Mouse (Mus musculus) lung, postnatal 4 days (tissue): ENCODE results near the gene Etfdh.
A peak's percentile ranks its signal among the peaks of the same experiment; 100 is the strongest.
"Not testable (repeated sequence)": the region's sequence is repeated elsewhere in the genome, so short reads cannot be mapped to it uniquely, and the experiment has no call there.

ENCODE experiments used
- DNase-seq, 2 experiments: peaks; one replicate each; pipeline ENCODE4 v3.0.0; 2021

The Etfdh gene

GRCm38 (mm10) chr3:79576865-79577264 lies 52.4 kb downstream of the Etfdh start:
- DNase-seq = no peak

GRCm38 (mm10) chr3:79576468-79576816 lies 52.9 kb downstream of the Etfdh start:
- DNase-seq = no peak

- peak; percentile 22 to 32 for DNase-seq
Measured at GRCm38 (mm10) chr3:79575576-79576467, 53.5 kb downstream of the Etfdh start.

- DNase-seq = no peak
Measured at GRCm38 (mm10) chr3:79574336-79574735, 55.0 kb downstream of the Etfdh start.

GRCm38 (mm10) chr3:79573376-79573775 lies 55.9 kb downstream of the Etfdh start:
- not testable (repeated sequence) for DNase-seq

- DNase-seq = no peak
Measured at GRCm38 (mm10) chr3:79572399-79572798, 56.9 kb downstream of the Etfdh start.

- DNase-seq = no peak
Measured at GRCm38 (mm10) chr3:79569351-79569681, 60.0 kb downstream of the Etfdh start.

GRCm38 (mm10) chr3:79568629-79569350 lies 60.5 kb downstream of the Etfdh start:
- DNase-seq = no peak

- peak; percentile 90 to 94 for DNase-seq
Measured at GRCm38 (mm10) chr3:79567703-79568362, 61.5 kb downstream of the Etfdh start, which contains the start of gene Fnip2. TSS of gene Fnip2 (minus strand) at chr3:79567796.

- peak in 1 of 2 experiments; percentile 63 for DNase-seq
Measured at GRCm38 (mm10) chr3:79566716-79567691, 62.3 kb downstream of the Etfdh start.

GRCm38 (mm10) chr3:79564875-79565606 lies 64.3 kb downstream of the Etfdh start:
- DNase-seq = no peak

- DNase-seq = no peak
Measured at GRCm38 (mm10) chr3:79563511-79563910, 65.8 kb downstream of the Etfdh start.

GRCm38 (mm10) chr3:79561784-79562715 lies 67.2 kb downstream of the Etfdh start:
- no peak for DNase-seq

- no peak for DNase-seq
Measured at GRCm38 (mm10) chr3:79560555-79560954, 68.7 kb downstream of the Etfdh start.

- DNase-seq = no peak
Measured at GRCm38 (mm10) chr3:79559773-79560045, 69.6 kb downstream of the Etfdh start.

- DNase-seq = peak; percentile 33 to 38
Measured at GRCm38 (mm10) chr3:79559021-79559772, 70.1 kb downstream of the Etfdh start.

- DNase-seq = no peak
Measured at GRCm38 (mm10) chr3:79555061-79555460, 74.2 kb downstream of the Etfdh start.
